Comparison of ENCODE assay signal across 10 mouse cellular contexts in the genomic region with DNA sequence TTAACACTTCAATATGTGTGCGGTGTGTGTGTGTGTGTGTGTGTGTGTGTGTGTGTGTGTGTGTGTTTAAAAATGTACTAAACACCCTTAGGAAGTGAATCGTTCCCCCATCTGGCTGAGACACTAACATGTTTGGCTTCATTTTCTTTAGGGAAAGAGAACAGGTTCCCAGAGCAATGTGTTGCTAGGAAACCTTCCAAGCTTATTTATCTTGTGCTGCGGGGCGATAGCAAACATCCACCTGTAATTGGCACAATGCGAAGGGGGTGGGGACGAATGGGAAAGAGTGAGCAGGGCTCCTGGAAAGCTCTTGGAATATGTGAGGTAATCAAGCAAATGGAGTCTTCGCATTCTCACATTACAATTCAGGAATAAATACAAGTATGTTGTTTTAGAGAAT. TPM values are rescaled to one million over a fixed set of nuclear protein-coding genes. Genes with fewer than 3 reads are reported as not detected.
A peak's percentile ranks its signal among the peaks of the same experiment; 100 is the strongest.
DNase-seq lines count a peak whose midpoint lies in the region; ATAC-seq and TF ChIP-seq lines count a peak whose summit lies in the region.
"Had no signal": no experiment of that assay in that cellular context is flagged by ENCODE, and none has a peak within 500 bp of the region (broad histone marks: within the 10 kb centered on the region; RNA-seq: fewer than 3 reads in every experiment).

No protein-coding gene starts in this region.

- H3K4me2 ChIP-seq in liver, embryonic 11.5 days = no peak overlapping the region
- no peak overlapping the region for H3K4me2 ChIP-seq in midbrain, embryonic 16.5 days (ENCODE audit: low read length)
- H3K4me2 ChIP-seq in heart, embryonic 11.5 days = no peak overlapping the region

- H3K4me3 ChIP-seq in liver, adult 2 months (ENCODE audit: insufficient read depth, low read depth, low read length) = no peak overlapping the region
- H3K4me3 ChIP-seq in liver, embryonic 11.5 days (ENCODE audit: low read depth, low read length) = no peak overlapping the region
- H3K4me3 ChIP-seq in embryonic facial prominence, embryonic 10.5 days = no peak overlapping the region
- H3K4me3 ChIP-seq in kidney, adult 2 months (ENCODE audit: insufficient read depth, low read depth, low read length) = no peak overlapping the region
- H3K4me3 ChIP-seq in midbrain, embryonic 16.5 days (ENCODE audit: low read depth, low read length) = no peak overlapping the region
- no peak overlapping the region for H3K4me3 ChIP-seq in heart, embryonic 11.5 days (ENCODE audit: low read depth, low read length)

- no peaks in the 10 kb centered on the region for H3K27me3 ChIP-seq in liver, adult 2 months (ENCODE audit: control insufficient read depth, insufficient read depth, low read length)
- H3K27me3 ChIP-seq in liver, embryonic 11.5 days (replicated peaks; ENCODE audit: control insufficient read depth, insufficient read depth, low read length) = no peaks in the 10 kb centered on the region
- H3K27me3 ChIP-seq in embryonic facial prominence, embryonic 10.5 days (replicated peaks; ENCODE audit: low read depth, poor library complexity, severe bottlenecking) = no peaks in the 10 kb centered on the region
- H3K27me3 ChIP-seq in kidney, adult 2 months (replicated peaks; ENCODE audit: control insufficient read depth, insufficient read depth, low read length) = no peaks in the 10 kb centered on the region
- H3K27me3 ChIP-seq in midbrain, embryonic 16.5 days (ENCODE audit: control insufficient read depth, insufficient read depth, low read depth, low read length) = no peaks in the 10 kb centered on the region
- no peaks in the 10 kb centered on the region for H3K27me3 ChIP-seq in heart, embryonic 11.5 days (ENCODE audit: control insufficient read depth, insufficient read depth, low read length)

- no peak overlapping the region for H3K9ac ChIP-seq in liver, adult 2 months (ENCODE audit: low read depth, low read length)
- no peak overlapping the region for H3K9ac ChIP-seq in liver, embryonic 11.5 days (ENCODE audit: low read depth, low read length)
- no peak overlapping the region for H3K9ac ChIP-seq in midbrain, embryonic 16.5 days (ENCODE audit: low read depth, low read length)
- H3K9ac ChIP-seq in heart, embryonic 11.5 days (ENCODE audit: low read depth, low read length) = no peak overlapping the region

- TF ChIP-seq POLR2A in liver, adult 2 months (IDR thresholded peaks at IDR 0.05; ENCODE audit: extremely low read depth, insufficient read depth, low read length) = no peak
- no peak for TF ChIP-seq POLR2A in kidney, adult 2 months (IDR thresholded peaks at IDR 0.05; ENCODE audit: low read depth, low read length)

- no peak for TF ChIP-seq CTCF in liver, adult 2 months (IDR thresholded peaks at IDR 0.05; ENCODE audit: low read depth, low read length)
- TF ChIP-seq CTCF in kidney, adult 2 months (conservative IDR thresholded peaks at IDR 0.05; ENCODE audit: insufficient read depth, insufficient read length, low read depth, low read length) = no peak

- ATAC-seq in liver, embryonic 11.5 days (replicated peaks; ENCODE audit: low FRiP score) = no peak
- peak; percentile 93 for ATAC-seq in midbrain, embryonic 16.5 days
- ATAC-seq in heart, embryonic 11.5 days (replicated peaks; ENCODE audit: insufficient number of reproducible peaks, low FRiP score, low TSS enrichment) = no peak

- H3K36me3 ChIP-seq in liver, adult 2 months (ENCODE audit: control insufficient read depth, insufficient read depth, low read length) = peaks cover 10% of the 10 kb centered on the region
- no peaks in the 10 kb centered on the region for H3K36me3 ChIP-seq in liver, embryonic 11.5 days (ENCODE audit: control insufficient read depth, insufficient read depth, low read length)
- H3K36me3 ChIP-seq in embryonic facial prominence, embryonic 10.5 days (replicated peaks) = no peaks in the 10 kb centered on the region
- H3K36me3 ChIP-seq in kidney, adult 2 months (ENCODE audit: control insufficient read depth, insufficient read depth, low read length) = no peaks in the 10 kb centered on the region
- peaks cover 7% of the 10 kb centered on the region; the same call in 1 of the 2 replicates for H3K36me3 ChIP-seq in midbrain, embryonic 16.5 days (ENCODE audit: control insufficient read depth, insufficient read depth, low read length)
- no peaks in the 10 kb centered on the region for H3K36me3 ChIP-seq in heart, embryonic 11.5 days (ENCODE audit: control insufficient read depth, insufficient read depth, low read length)

- peak; percentile 39 for DNase-seq in liver, adult 2 months (ENCODE audit: extremely low read depth, low read depth, low spot score)
- no peak for DNase-seq in liver, embryonic 11.5 days (ENCODE audit: low spot score)
- peak; percentile 19 for DNase-seq in embryonic facial prominence, embryonic 10.5 days (ENCODE audit: low spot score)
- peak; percentile 30 for DNase-seq in kidney, adult 2 months
- no peak for DNase-seq in thymus, postnatal 14 days
- DNase-seq in gastrocnemius, postnatal 25 days = no peak
- DNase-seq: adrenal gland, postnatal 14 days; right cerebral cortex, postnatal 4 days had no signal

- WGBS in liver, adult 2 months = 24% methylated on average over 7 of the region's 7 CpGs
- 68% methylated on average over 7 of the region's 7 CpGs for WGBS in liver, embryonic 11.5 days
- 62% methylated on average over 7 of the region's 7 CpGs for WGBS in embryonic facial prominence, embryonic 10.5 days
- WGBS in kidney, adult 2 months = 53% methylated on average over 7 of the region's 7 CpGs
- WGBS in midbrain, embryonic 16.5 days = 32% methylated on average over 7 of the region's 7 CpGs
- 73% methylated on average over 7 of the region's 7 CpGs for WGBS in heart, embryonic 11.5 days (ENCODE audit: insufficient replicate concordance)

- no peaks in the 10 kb centered on the region for H3K79me2 ChIP-seq in liver, adult 2 months (ENCODE audit: control insufficient read depth, insufficient read depth, low read length)

- no peaks in the 10 kb centered on the region for H3K9me3 ChIP-seq in liver, embryonic 11.5 days (ENCODE audit: control insufficient read depth, low read length)
- H3K9me3 ChIP-seq in embryonic facial prominence, embryonic 10.5 days = no peaks in the 10 kb centered on the region
- H3K9me3 ChIP-seq in midbrain, embryonic 16.5 days (replicated peaks; ENCODE audit: control insufficient read depth, low read length, poor library complexity, severe bottlenecking) = no peaks in the 10 kb centered on the region
- H3K9me3 ChIP-seq in heart, embryonic 11.5 days (replicated peaks; ENCODE audit: control insufficient read depth, low read length) = no peaks in the 10 kb centered on the region

- H3K27ac ChIP-seq in liver, adult 2 months (replicated peaks; ENCODE audit: insufficient read depth, low read depth, low read length) = no peak overlapping the region
- no peak overlapping the region for H3K27ac ChIP-seq in liver, embryonic 11.5 days (ENCODE audit: low read depth, low read length)
- H3K27ac ChIP-seq in embryonic facial prominence, embryonic 10.5 days (replicated peaks) = no peak overlapping the region
- H3K27ac ChIP-seq in kidney, adult 2 months (ENCODE audit: insufficient read depth, low read depth, low read length) = no peak overlapping the region
- peak overlapping the region; percentile 60; the same call in 1 of the 2 replicates for H3K27ac ChIP-seq in midbrain, embryonic 16.5 days (ENCODE audit: low read length)
- no peak overlapping the region for H3K27ac ChIP-seq in heart, embryonic 11.5 days (ENCODE audit: low read depth, low read length)

- H3K4me1 ChIP-seq in liver, adult 2 months (ENCODE audit: control insufficient read depth, insufficient read depth, low read length) = no peaks in the 10 kb centered on the region
- peaks cover 10% of the 10 kb centered on the region; the same call in 1 of the 2 replicates for H3K4me1 ChIP-seq in liver, embryonic 11.5 days (replicated peaks; ENCODE audit: control insufficient read depth, insufficient read depth, low read length)
- peaks cover 34% of the 10 kb centered on the region for H3K4me1 ChIP-seq in embryonic facial prominence, embryonic 10.5 days
- no peaks in the 10 kb centered on the region; the same call in 1 of the 2 replicates for H3K4me1 ChIP-seq in kidney, adult 2 months (ENCODE audit: control insufficient read depth, insufficient read depth, low read length)
- peaks cover 14% of the 10 kb centered on the region for H3K4me1 ChIP-seq in midbrain, embryonic 16.5 days (ENCODE audit: control insufficient read depth, insufficient read depth, low read length)
- H3K4me1 ChIP-seq in heart, embryonic 11.5 days (ENCODE audit: control insufficient read depth, insufficient read depth, low read length) = no peaks in the 10 kb centered on the region

RNA-seq across cellular contexts. Expression of a gene that starts 47.2 kb away (rescaled TPM):
- 20.2 and 26.7 TPM in 2 replicates for total RNA-seq in liver, adult 2 months (2014; rRNA removed)
- 5.8 and 8.1 TPM in 2 replicates for polyA plus RNA-seq in liver, adult 2 months (2012; rRNA removed)
- 415 and 437 TPM in 2 replicates for polyA plus RNA-seq in liver, embryonic 11.5 days (2014; fragmentation: Nextera tagmentation; extraction: Ambion mirVana)
- polyA plus RNA-seq in embryonic facial prominence, embryonic 10.5 days (2016; fragmentation: Nextera tagmentation; extraction: Ambion mirVana) = 354 and 357 TPM in 2 replicates
- polyA plus RNA-seq in kidney, adult 2 months (2012; rRNA removed) = 5.6 and 8.1 TPM in 2 replicates
- polyA plus RNA-seq in midbrain, embryonic 16.5 days (2015; fragmentation: Nextera tagmentation; extraction: Ambion mirVana) = 279 and 287 TPM in 2 replicates
- total RNA-seq in gastrocnemius, postnatal 25 days (2021) = 10 to 100 TPM; 47.4 to 49.6 TPM
- polyA plus RNA-seq in heart, embryonic 11.5 days (2014; fragmentation: Nextera tagmentation; extraction: Ambion mirVana) = 202 and 205 TPM in 2 replicates

Comparison
In these comparisons a context has a peak if more than half of its experiments do, and no peak if none do; other contexts are left out.
1. DNase-seq: peak in liver, adult 2 months (single experiment), embryonic facial prominence, embryonic 10.5 days (single experiment) and kidney, adult 2 months (single experiment); none in liver, embryonic 11.5 days (single experiment), thymus, postnatal 14 days (single experiment) and gastrocnemius, postnatal 25 days (single experiment).
2. RNA of a gene that starts 47.2 kb away (polyA plus RNA-seq): 415 to 437 TPM in liver, embryonic 11.5 days, 354 to 357 TPM in embryonic facial prominence, embryonic 10.5 days, 279 to 287 TPM in midbrain, embryonic 16.5 days and 202 to 205 TPM in heart, embryonic 11.5 days; 5.6 to 8.1 TPM in kidney, adult 2 months and 5.8 to 8.1 TPM in liver, adult 2 months; every median in the first group is over 10 times any median in the second.